Mouse (Mus musculus) ovary, postnatal 14 days (tissue): ENCODE results near the gene Col4a2.
A peak's percentile ranks its signal among the peaks of the same experiment; 100 is the strongest.
"Not testable (repeated sequence)": the region's sequence is repeated elsewhere in the genome, so short reads cannot be mapped to it uniquely, and the experiment has no call there.

Source experiments
- DNase-seq: peaks from one replicate; pipeline ENCODE4 v3.0.0; 2022; ENCODE audit warnings: low spot score

Gene Col4a2

GRCm38 (mm10) chr8:11461847-11462246 is 149.2 kb downstream of the Col4a2 start:
- no peak for DNase-seq

DNA sequence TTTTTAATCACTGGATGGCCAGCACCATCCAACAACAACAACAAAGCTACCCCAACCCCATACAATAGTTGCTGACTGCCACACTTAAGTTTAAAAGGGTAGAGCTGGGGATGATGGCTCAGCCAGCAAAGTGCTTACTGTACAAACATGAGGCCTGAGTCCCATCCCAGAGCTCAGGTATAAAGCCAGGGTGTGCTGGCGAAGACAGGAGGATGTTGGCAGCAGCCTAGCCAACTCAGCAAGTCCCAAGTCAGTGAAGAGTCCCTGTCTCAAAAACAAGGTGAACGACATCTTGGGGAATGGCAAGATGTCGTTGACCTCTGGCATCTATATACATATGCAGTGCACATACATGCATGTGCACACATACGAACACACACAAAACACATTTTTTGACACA is 150.0 kb downstream of the Col4a2 start:
- no peak for DNase-seq

- DNase-seq, result no peak
These were observed 150.9 kb downstream of the Col4a2 start for GRCm38 (mm10) chr8:11463541-11463888.

DNA sequence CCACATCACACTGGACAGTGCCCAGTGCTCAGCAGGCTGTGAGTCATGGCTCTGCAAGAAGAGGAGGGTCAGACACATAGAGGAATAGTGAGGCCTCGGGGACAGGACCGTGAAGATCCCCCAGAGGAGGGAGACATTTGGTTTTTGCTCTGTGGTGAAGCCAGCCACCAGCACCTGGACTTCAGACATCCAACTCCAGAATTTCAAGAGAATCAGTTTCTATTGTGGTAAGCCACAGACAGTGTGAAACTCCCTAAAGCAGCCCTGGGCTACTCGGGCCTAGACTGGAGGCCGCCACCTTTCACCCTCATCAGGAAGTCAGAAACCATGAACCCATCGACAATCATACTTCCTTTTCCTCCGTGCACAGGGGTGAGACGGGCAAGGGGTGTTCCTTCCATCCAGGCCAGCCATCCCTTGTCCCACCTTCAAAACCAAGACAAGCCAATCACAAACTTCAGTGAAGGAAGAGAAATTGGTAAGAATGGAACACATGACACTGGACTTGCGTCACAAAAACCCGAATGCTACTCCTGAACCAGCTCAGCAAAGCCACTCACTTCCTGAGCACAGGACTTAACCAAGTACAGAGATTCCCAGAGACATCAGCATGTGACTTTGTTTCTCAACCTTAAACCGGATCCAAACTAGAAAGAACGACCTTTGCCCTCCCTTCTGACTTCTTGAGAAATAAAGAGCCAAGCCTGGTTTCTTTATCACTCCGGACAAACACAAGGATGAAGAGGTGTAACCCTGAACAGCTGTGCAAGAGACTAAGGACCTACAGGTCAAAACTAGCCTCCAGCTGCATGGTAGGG is 151.5 kb downstream of the Col4a2 start:
- no peak for DNase-seq

GRCm38 (mm10) chr8:11464707-11464964 is 152.0 kb downstream of the Col4a2 start:
- no peak for DNase-seq

- DNase-seq, result no peak
These were observed 153.0 kb downstream of the Col4a2 start for GRCm38 (mm10) chr8:11465619-11466018.

GRCm38 (mm10) chr8:11466528-11466927 is 153.9 kb downstream of the Col4a2 start:
- DNase-seq, result not testable (repeated sequence)

GRCm38 (mm10) chr8:11469095-11469494 is 156.5 kb downstream of the Col4a2 start:
- peak; percentile 39 for DNase-seq

- no peak for DNase-seq
These were observed 158.1 kb downstream of the Col4a2 start for GRCm38 (mm10) chr8:11470694-11471093.

DNA sequence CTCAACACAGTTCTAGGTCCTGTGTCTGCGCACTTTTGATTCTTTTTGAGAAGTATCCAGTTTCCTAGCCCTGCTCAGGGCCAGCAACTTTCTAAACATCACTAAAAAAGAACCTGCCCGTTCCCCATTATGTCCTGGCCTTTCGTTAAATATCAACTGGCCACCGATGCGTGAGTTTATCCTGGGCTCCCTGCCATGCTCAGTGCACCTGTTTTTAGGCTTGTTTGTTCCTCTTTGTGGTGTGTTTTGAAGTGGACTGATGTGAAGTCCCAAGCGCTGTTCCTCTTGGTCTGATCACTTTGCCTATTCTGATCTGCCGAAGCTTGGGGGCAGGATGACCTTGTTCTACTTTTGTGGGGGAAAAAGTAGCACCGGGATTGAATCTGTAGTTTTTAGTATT is 158.7 kb downstream of the Col4a2 start:
- no peak for DNase-seq

GRCm38 (mm10) chr8:11473072-11473471 is 160.5 kb downstream of the Col4a2 start:
- no peak for DNase-seq

- DNase-seq, result no peak
These were observed 162.8 kb downstream of the Col4a2 start for GRCm38 (mm10) chr8:11475397-11475796.

DNA sequence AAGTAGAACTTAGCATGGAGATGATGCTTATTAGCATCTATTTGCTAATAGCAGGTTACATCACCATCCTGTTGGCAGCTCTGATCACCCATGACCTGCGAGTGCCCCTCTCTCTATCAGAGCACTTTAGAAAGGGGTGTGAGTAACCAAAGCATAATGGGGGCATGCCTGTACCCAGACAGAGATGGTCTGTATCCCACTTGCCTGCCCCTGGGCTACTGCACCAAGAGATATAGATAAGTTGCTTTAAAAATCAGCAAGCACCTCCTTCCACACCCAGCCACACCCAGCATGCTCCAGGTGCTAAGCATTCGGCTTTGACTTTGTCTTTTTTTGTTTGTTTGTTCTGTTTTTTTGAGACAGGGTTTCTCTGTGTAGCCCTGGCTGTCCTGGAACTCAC is 163.3 kb downstream of the Col4a2 start:
- no peak for DNase-seq

- DNase-seq, result no peak
These were observed 164.0 kb downstream of the Col4a2 start for GRCm38 (mm10) chr8:11476338-11477177.

GRCm38 (mm10) chr8:11477178-11477553 is 164.6 kb downstream of the Col4a2 start:
- no peak for DNase-seq

GRCm38 (mm10) chr8:11477811-11478761 is 165.5 kb downstream of the Col4a2 start, which contains the start of gene Rab20:
Rab20 (minus strand) TSS chr8:11478710.
- peak; percentile 57 for DNase-seq

DNA sequence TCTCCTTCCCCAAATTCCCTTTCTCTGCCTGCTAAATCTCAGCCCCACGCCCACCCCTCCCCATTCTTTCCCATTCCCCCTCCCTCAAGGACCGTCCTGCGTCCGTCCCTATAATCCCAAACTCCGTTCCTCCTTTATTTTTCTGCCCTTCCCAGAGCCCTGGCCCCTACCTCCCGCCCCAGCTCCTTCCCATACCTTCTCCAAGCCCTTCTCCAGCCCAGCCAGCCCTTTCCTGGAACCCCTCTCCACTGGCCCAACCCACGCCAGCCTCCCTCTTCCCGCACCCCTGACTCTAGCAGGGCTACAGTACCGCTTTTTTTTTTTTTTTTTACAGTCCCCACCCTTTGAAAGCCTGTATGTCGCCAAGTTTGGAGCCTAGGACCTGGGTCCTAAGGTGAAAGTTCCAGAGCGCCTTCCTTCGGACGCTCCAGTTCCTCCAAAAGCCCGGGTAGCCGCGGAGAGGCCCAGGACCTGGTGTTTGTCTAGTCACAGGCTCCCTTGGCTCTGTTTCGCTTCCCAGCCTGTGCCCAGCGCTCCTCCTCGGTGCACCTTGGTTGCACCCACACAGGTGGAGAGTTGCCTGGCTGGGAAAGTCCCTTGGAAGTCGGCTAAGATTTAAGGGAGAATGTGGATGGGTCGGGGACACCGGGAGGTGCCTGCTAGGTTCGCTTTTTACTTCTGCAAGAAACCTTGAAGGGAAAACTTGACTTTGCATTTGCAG is 166.4 kb downstream of the Col4a2 start:
- DNase-seq, result no peak

DNA sequence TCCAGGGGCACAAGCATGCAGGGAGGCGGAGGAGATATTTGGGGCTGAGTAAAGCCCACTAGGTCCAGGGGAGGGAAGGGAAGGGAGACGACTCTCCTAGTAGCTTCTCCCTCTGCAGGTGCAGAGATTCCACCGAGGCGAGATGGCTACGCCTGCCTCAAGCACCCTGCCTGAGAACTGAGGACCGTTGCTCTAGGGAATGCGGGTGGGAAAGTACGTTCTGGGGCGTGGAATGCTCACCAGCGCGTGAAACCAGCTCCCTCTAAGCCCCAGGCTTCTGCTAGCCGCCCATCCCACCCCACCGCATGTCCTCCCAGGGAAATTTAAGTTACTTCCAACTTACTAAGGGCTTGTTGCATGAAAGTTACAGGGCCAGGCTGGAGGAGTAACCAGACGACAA is 167.0 kb downstream of the Col4a2 start:
- DNase-seq, result no peak

DNA sequence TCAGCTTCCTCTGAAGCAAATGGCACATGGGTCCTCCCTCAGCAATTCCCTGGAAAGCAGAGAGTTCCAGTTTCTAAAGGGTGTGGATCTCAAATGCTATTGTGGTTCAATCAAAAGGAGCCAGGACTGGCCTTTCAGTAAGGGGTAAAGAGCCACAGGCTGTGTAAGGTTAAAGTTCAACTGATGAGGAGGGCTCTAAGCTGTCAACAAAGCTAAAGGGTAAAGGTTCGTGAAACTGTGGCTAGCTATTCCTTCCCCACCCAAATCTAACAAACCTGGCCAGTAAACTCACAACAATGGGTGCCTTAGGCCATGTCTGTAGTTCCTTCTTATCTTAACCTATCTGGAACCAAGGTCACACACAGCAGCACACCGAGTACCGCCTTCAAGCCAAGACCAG is 169.3 kb downstream of the Col4a2 start:
- no peak for DNase-seq

GRCm38 (mm10) chr8:11482537-11482936 is 169.9 kb downstream of the Col4a2 start:
- DNase-seq, result no peak

DNA sequence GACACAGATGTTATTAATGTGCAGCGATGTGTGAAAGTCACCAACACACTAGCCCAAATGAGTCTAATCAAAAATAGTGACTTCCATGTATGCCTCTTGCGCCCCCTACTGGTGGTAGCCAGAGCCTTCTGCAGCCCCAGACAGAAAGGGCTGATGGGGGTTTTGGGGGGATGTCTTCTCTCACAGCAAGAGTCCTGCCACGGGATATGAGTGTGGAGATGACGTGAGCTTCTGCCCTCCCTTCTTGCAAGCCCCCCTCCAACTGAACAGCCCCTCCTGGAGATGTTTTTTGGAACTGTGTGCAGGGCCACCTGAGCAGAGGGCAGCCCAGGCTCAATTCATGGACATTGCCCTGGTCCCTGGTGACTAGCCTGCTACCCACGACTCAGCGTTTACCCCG is 173.5 kb downstream of the Col4a2 start:
- DNase-seq, result peak; percentile 73

DNA sequence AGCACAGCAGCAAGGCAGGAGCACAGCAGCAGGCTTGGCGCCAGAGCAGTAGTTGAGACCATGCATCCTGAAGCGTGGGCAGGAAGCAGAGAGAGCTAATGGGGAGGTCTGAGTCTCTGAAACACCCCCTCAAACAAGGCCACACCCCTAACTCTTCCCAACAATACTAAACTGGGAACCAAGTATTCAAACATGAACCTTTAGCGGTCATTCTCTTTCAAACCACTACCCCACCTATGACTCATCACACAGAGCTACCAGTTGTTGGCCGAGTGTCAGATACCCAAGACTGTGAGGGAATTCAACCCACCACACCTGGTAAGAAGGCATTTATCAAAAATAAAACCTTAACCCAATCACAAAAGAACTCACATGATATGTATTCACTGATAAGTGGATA is 174.6 kb downstream of the Col4a2 start:
- no peak for DNase-seq
